Mouse (Mus musculus): ENCODE measurements around the gene Cdk5r2.

Cdk5r2 gene

GRCm38 (mm10) chr1:74851001-74851775 is 3.5 kb upstream of the Cdk5r2 start:
- DNase-seq (ENCODE audit: low read depth, low spot score) = no peak

GRCm38 (mm10) chr1:74855156-74855555 is 422 bp downstream of the Cdk5r2 start:
- no peak for DNase-seq (ENCODE audit: low read depth, low spot score)

GRCm38 (mm10) chr1:74855651-74856438 is 1.1 kb downstream of the Cdk5r2 start:
- no peak for DNase-seq (ENCODE audit: low read depth, low spot score)

- DNase-seq (ENCODE audit: low read depth, low spot score) = no peak
Observed at GRCm38 (mm10) chr1:74856439-74856720, 1.6 kb downstream of the Cdk5r2 start.

GRCm38 (mm10) chr1:74856791-74857190 is 2.1 kb downstream of the Cdk5r2 start:
- no peak for DNase-seq (ENCODE audit: low read depth, low spot score)

GRCm38 (mm10) chr1:74857201-74857600 is 2.5 kb downstream of the Cdk5r2 start:
- no peak for DNase-seq (ENCODE audit: low read depth, low spot score)

GRCm38 (mm10) chr1:74857677-74858076 is 2.9 kb downstream of the Cdk5r2 start:
- DNase-seq (ENCODE audit: low read depth, low spot score) = no peak

- DNase-seq (ENCODE audit: low read depth, low spot score) = peak; percentile 67
Observed at GRCm38 (mm10) chr1:74858171-74858719, 3.5 kb downstream of the Cdk5r2 start.

GRCm38 (mm10) chr1:74858805-74859204 is 4.1 kb downstream of the Cdk5r2 start:
- no peak for DNase-seq (ENCODE audit: low read depth, low spot score)

GRCm38 (mm10) chr1:74859223-74859984 is 4.7 kb downstream of the Cdk5r2 start:
- DNase-seq (ENCODE audit: low read depth, low spot score) = no peak

- DNase-seq (ENCODE audit: low read depth, low spot score) = no peak
Observed at GRCm38 (mm10) chr1:74861783-74862182, 7.0 kb downstream of the Cdk5r2 start.

GRCm38 (mm10) chr1:74872218-74872617 is 17.5 kb downstream of the Cdk5r2 start:
- no peak for DNase-seq (ENCODE audit: low read depth, low spot score)

- no peak for DNase-seq (ENCODE audit: low read depth, low spot score)
Observed at GRCm38 (mm10) chr1:74877199-74877598, 22.5 kb downstream of the Cdk5r2 start.

GRCm38 (mm10) chr1:74880785-74881360 is 26.1 kb downstream of the Cdk5r2 start:
- DNase-seq (ENCODE audit: low read depth, low spot score) = no peak

- no peak for DNase-seq (ENCODE audit: low read depth, low spot score)
Observed at GRCm38 (mm10) chr1:74882055-74882734, 27.5 kb downstream of the Cdk5r2 start.

- DNase-seq (ENCODE audit: low read depth, low spot score) = no peak
Observed at GRCm38 (mm10) chr1:74882828-74883227, 28.1 kb downstream of the Cdk5r2 start.

- no peak for DNase-seq (ENCODE audit: low read depth, low spot score)
Observed at GRCm38 (mm10) chr1:74883441-74883840, 28.7 kb downstream of the Cdk5r2 start.

- no peak for DNase-seq (ENCODE audit: low read depth, low spot score)
Observed at GRCm38 (mm10) chr1:74884196-74885141, 29.7 kb downstream of the Cdk5r2 start.

GRCm38 (mm10) chr1:74885369-74886042 is 30.8 kb downstream of the Cdk5r2 start, which contains the start of gene Fev:
TSS of gene Fev (minus strand) at chr1:74885419.
- no peak for DNase-seq (ENCODE audit: low read depth, low spot score)
